Mouse (Mus musculus) megakaryocyte, embryonic 14.5 days (primary cell): ENCODE data around the gene Abhd12. TPM values are rescaled to one million over a fixed set of nuclear protein-coding genes. Genes with fewer than 3 reads are reported as not detected.
A peak's percentile ranks its signal among the peaks of the same experiment; 100 is the strongest.

Source experiments
- H3K27me3 ChIP-seq: replicated peaks from 2 replicates; pipeline ENCODE3; 2012; ENCODE audit warnings: inconsistent platforms
- H3K36me3 ChIP-seq: replicated peaks from 2 replicates; pipeline ENCODE3; 2012; ENCODE audit warnings: low read length, inconsistent platforms, mixed read lengths
- H3K4me1 ChIP-seq: 2 replicates; pipeline ENCODE4 v1.6.1; 2012; ENCODE audit warnings: inconsistent platforms
- H3K4me3 ChIP-seq: replicated peaks from 2 replicates; pipeline ENCODE3; 2012; ENCODE audit warnings: moderate library complexity, mild to moderate bottlenecking, inconsistent platforms
- H3K9me3 ChIP-seq: 2 replicates; pipeline ENCODE4 v1.6.1; 2012; ENCODE audit warnings: inconsistent platforms
- FLI1 ChIP-seq: IDR thresholded peaks from 2 replicates; pipeline ENCODE4 v1.6.1; 2012; ENCODE audit warnings: low read length, inconsistent platforms, mixed read lengths
- GATA1 ChIP-seq: IDR thresholded peaks from 3 replicates; pipeline ENCODE4 v1.6.1; 2012; ENCODE audit warnings: mixed read lengths, low read length, inconsistent platforms, borderline replicate concordance
- polyA plus RNA-seq: library from polyadenylated mRNA; stranded (reverse); fragments of >175 nt; gene quantifications from 2 replicates; pipeline ENCODE4 v1.2.3, GENCODE M21; 2012; ENCODE audit warnings: low replicate concordance; ENCODE audit not compliant: insufficient read depth

Abhd12 gene
- polyA plus RNA-seq, 1 experiment: 139 TPM

DNA sequence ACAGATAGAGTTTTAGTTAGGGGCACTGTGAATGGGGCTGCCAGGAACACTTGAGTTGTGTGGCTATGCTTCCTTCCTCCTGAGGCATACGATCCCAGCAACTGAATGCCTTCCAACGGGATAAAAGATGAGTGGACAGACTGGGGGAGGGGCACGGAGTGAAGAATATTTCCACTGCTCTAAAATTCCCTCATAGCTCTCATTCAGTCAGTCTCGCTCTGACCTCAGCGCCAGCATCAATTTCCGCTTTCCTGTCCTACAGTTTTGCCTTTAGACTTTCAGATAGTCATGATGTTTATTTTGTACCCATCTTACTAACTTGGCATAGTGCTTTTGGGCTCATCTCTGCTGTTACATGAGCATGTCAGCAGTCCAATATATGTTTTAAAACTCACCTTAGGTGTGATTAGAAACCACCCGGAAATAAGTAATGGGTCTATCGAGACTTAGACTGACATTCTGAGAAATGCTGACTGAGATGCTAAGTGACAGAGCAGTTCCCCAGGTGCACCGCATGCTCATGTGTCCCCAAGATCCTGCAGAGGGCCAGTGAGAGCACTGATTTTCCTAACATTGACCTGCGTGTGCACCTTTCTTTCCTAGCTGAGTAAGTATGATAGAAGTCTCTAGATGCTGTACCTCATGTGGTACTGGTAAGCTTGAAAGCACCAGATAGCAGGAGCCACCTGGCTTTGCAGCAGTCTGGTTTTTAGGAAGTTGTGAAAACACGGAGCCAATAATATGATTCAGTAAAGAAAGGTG lies 44.7 kb downstream of the Abhd12 start:
- Histone ChIP-seq H3K9me3 (no peaks in the 10 kb centered on the region), H3K36me3 (peaks cover 36% of the 10 kb centered on the region), H3K4me1 (peaks cover 42% of the 10 kb centered on the region), H3K27me3 (no peaks in the 10 kb centered on the region), H3K4me3 (no peak overlapping the region)
- TF ChIP-seq GATA1 (no peak), FLI1 (no peak)

GRCm38 (mm10) chr2:150858724-150859487 lies 45.6 kb downstream of the Abhd12 start:
- Histone ChIP-seq H3K36me3 (peaks cover 37% of the 10 kb centered on the region), H3K9me3 (no peaks in the 10 kb centered on the region), H3K4me3 (no peak overlapping the region), H3K4me1 (peaks cover 42% of the 10 kb centered on the region), H3K27me3 (no peaks in the 10 kb centered on the region)
- TF ChIP-seq GATA1: no peak
- TF ChIP-seq FLI1: no peak

DNA sequence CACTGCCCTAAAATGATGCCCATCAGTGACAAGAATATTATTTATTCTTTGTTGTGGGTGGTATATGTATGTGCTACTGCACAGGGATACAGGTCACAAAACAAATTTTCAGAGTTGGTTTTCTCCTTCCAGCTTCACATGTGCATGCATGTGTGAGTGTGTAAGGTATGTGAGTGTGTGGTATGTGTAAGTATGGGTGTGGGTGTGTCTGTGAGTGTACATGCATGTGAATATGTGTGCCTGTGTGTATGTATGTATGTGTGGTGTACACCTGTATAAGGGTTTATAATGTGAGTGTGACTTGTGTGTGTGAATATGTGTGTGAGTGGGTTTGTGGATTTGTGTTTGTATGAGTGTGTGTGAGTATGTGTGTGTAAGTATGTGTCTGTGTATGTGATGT lies 49.4 kb downstream of the Abhd12 start:
- Histone ChIP-seq H3K27me3 (no peaks in the 10 kb centered on the region), H3K36me3 (peaks cover 50% of the 10 kb centered on the region), H3K4me3 (no peak overlapping the region), H3K9me3 (no peaks in the 10 kb centered on the region), H3K4me1 (peaks cover 39% of the 10 kb centered on the region)
- no peak for TF ChIP-seq FLI1
- TF ChIP-seq GATA1: no peak

DNA sequence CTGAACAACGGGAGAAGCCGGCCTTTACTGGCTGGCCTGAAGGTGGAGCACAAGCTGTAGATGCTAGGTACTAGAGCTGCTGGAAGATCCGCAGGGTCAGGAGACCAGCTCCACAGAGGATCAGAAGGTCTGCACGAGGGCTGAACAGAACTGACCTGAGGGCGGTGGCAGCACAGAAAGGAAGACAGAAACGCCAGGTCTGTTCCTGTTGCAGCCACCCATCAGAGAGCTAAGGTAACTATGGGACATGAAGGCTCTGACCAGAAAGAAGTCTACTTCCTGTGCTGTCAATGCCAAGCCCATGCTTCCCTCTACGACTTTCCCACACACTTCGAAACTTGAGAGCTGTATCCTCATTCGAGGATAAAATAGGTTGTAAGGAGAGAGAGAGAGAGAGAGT lies 53.3 kb downstream of the Abhd12 start:
- Histone ChIP-seq H3K36me3 (peaks cover 55% of the 10 kb centered on the region), H3K27me3 (no peaks in the 10 kb centered on the region), H3K4me3 (no peak overlapping the region), H3K9me3 (no peaks in the 10 kb centered on the region), H3K4me1 (peaks cover 29% of the 10 kb centered on the region)
- TF ChIP-seq FLI1 (no peak), GATA1 (no peak)

GRCm38 (mm10) chr2:150847436-150847995 lies 57.0 kb downstream of the Abhd12 start:
- Histone ChIP-seq H3K4me1 (peaks cover 47% of the 10 kb centered on the region), H3K27me3 (no peaks in the 10 kb centered on the region), H3K9me3 (no peaks in the 10 kb centered on the region), H3K4me3 (no peak overlapping the region), H3K36me3 (peaks cover 67% of the 10 kb centered on the region)
- TF ChIP-seq FLI1 (no peak), GATA1 (no peak)

DNA sequence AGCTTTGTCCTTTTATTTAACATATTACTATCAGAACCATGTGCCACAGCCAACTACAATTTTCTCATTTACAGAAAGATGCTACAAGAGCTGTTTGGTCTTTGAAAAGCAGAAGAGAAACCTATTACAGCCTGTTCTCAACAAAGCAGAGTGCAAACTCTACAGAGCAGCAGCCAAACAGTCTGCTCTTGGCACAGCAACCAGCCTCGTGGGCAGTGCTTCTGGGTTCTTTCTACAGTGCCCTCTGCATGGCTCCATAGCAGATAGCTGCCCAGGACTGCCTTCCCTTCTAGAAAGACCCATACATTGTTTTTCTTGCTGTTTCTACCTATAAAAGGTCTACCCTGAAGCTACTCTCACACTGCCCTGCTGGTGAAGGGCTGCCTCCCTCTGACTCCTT lies 59.7 kb downstream of the Abhd12 start:
- Histone ChIP-seq H3K4me3 (no peak overlapping the region), H3K27me3 (no peaks in the 10 kb centered on the region), H3K4me1 (peaks cover 55% of the 10 kb centered on the region), H3K36me3 (peaks cover 81% of the 10 kb centered on the region), H3K9me3 (no peaks in the 10 kb centered on the region)
- TF ChIP-seq FLI1: no peak
- TF ChIP-seq GATA1: no peak

DNA sequence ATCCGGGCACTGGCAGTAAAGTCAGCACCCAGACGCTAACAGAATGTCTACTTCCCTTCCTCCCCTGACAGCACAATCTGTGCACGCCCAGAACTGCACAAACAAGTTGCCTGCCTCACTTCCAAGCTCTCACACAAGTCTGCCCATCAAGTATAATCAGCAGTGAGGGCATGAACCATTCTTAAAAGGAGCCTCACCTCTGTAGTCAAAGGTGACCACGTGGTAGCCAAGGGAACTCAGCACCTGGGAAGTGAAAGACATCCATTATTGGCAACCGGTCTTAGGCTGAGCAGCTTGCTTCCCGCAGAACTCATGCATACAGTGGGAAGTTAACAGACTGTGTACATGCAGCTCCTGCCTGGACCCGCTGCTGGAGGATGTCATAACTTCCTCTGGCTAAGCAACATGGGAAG lies 62.5 kb downstream of the Abhd12 start:
- H3K27me3 ChIP-seq: no peaks in the 10 kb centered on the region
- no peak for TF ChIP-seq FLI1
- no peak overlapping the region for H3K4me3 ChIP-seq
- H3K4me1 ChIP-seq: peaks cover 71% of the 10 kb centered on the region
- peaks cover 90% of the 10 kb centered on the region for H3K36me3 ChIP-seq
- H3K9me3 ChIP-seq: no peaks in the 10 kb centered on the region

DNA sequence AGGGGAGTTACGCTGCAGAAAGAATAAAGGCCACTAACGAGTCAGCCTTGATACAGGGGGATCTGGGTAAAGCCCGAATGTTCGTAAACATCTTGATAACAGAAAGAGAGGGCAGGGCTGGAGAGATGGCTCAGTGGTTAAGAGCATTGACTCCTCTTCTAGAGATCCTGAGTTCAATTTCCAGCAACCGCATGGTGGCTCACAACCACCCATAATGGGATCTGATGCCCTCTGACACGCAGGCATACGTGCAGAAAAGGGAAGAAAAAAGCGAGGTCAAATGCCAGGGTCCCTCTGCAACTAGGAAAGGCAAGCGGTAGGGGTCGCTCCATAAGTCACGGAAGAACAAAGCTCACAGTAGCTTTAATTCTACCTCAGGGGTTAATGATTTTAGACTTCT lies 63.4 kb downstream of the Abhd12 start:
- Histone ChIP-seq H3K4me1 (peaks cover 76% of the 10 kb centered on the region), H3K27me3 (no peaks in the 10 kb centered on the region), H3K9me3 (no peaks in the 10 kb centered on the region), H3K36me3 (peaks cover 89% of the 10 kb centered on the region), H3K4me3 (no peak overlapping the region)
- TF ChIP-seq GATA1 (no peak), FLI1 (no peak)

- peak overlapping the region; percentile 70 for H3K4me3 ChIP-seq
- no peaks in the 10 kb centered on the region for H3K9me3 ChIP-seq
- H3K36me3 ChIP-seq: peaks cover 91% of the 10 kb centered on the region
- TF ChIP-seq GATA1 (no peak), FLI1 (no peak)
- H3K27me3 ChIP-seq: no peaks in the 10 kb centered on the region
- peaks cover 71% of the 10 kb centered on the region for H3K4me1 ChIP-seq
Measured at GRCm38 (mm10) chr2:150839686-150840471, 64.7 kb downstream of the Abhd12 start.
